Mouse (Mus musculus) CD8-positive naive resting alpha-beta T cell, adult 2 months (primary cell): ENCODE data around the gene 4931440F15Rik.
"Not testable (repeated sequence)": the region's sequence is repeated elsewhere in the genome, so short reads cannot be mapped to it uniquely, and the experiment has no call there.

ENCODE experiments used
- DNase-seq, 2 experiments: peaks; one replicate each; pipeline ENCODE4 v3.0.0; 2022; ENCODE audit warnings: low read depth in 2 of 2, low spot score in 2 of 2

4931440F15Rik gene

GRCm38 (mm10) chr11:29825271-29825718, at the start of gene 4931440F15Rik:
TSS of gene 4931440F15Rik (minus strand) at chr11:29825668.
- not testable (repeated sequence) for DNase-seq

GRCm38 (mm10) chr11:29874781-29875180, 49.3 kb upstream of the 4931440F15Rik start:
- not testable (repeated sequence) for DNase-seq

- DNase-seq: no peak
Measured at GRCm38 (mm10) chr11:29870174-29870573, 44.7 kb upstream of the 4931440F15Rik start.

GRCm38 (mm10) chr11:29864269-29864668, 38.8 kb upstream of the 4931440F15Rik start:
- DNase-seq: no peak

GRCm38 (mm10) chr11:29861750-29862397, 36.4 kb upstream of the 4931440F15Rik start:
- DNase-seq: peak in 1 of 2 experiments; percentile 1

GRCm38 (mm10) chr11:29861040-29861439, 35.6 kb upstream of the 4931440F15Rik start:
- no peak for DNase-seq

GRCm38 (mm10) chr11:29840606-29841227, 15.2 kb upstream of the 4931440F15Rik start:
- DNase-seq: no peak

GRCm38 (mm10) chr11:29839781-29840180, 14.3 kb upstream of the 4931440F15Rik start:
- DNase-seq: no peak

- DNase-seq: no peak
Measured at GRCm38 (mm10) chr11:29837066-29837465, 11.6 kb upstream of the 4931440F15Rik start.

- no peak for DNase-seq
Measured at GRCm38 (mm10) chr11:29827729-29828128, 2.3 kb upstream of the 4931440F15Rik start.

- no peak for DNase-seq
Measured at GRCm38 (mm10) chr11:29826001-29826400, 533 bp upstream of the 4931440F15Rik start.

- not testable (repeated sequence) for DNase-seq
Measured at GRCm38 (mm10) chr11:29824474-29825270, 796 bp downstream of the 4931440F15Rik start.

- DNase-seq: no peak
Measured at GRCm38 (mm10) chr11:29823141-29823540, 2.3 kb downstream of the 4931440F15Rik start.

- no peak for DNase-seq
Measured at GRCm38 (mm10) chr11:29815670-29816069, 9.8 kb downstream of the 4931440F15Rik start.

- no peak for DNase-seq
Measured at GRCm38 (mm10) chr11:29815261-29815660, 10.2 kb downstream of the 4931440F15Rik start.

- DNase-seq: no peak
Measured at GRCm38 (mm10) chr11:29813267-29813666, 12.2 kb downstream of the 4931440F15Rik start.

GRCm38 (mm10) chr11:29812475-29812874, 13.0 kb downstream of the 4931440F15Rik start:
- no peak for DNase-seq

GRCm38 (mm10) chr11:29810324-29810723, 15.1 kb downstream of the 4931440F15Rik start:
- DNase-seq: no peak

- DNase-seq: no peak
Measured at GRCm38 (mm10) chr11:29808981-29809589, 16.4 kb downstream of the 4931440F15Rik start.

GRCm38 (mm10) chr11:29808173-29808980, 17.1 kb downstream of the 4931440F15Rik start:
- no peak for DNase-seq
